Mouse (Mus musculus) G1E-ER4 (cell line): Measurements from ENCODE around the gene Hpd. TPM values are rescaled to one million over a fixed set of nuclear protein-coding genes. Genes with fewer than 3 reads are reported as not detected.

Experiments used
- GATA1 ChIP-seq: IDR thresholded peaks from one replicate; pipeline ENCODE4 v1.8.0; 2012; ENCODE audit warnings: low read length, inconsistent platforms
- polyA plus RNA-seq: library from polyadenylated mRNA; stranded (reverse); fragments of >175 nt; gene quantifications from 2 replicates; pipeline ENCODE4 v1.2.3, GENCODE M21; 2012

Gene Hpd
- polyA plus RNA-seq = not detected in 2 replicates

DNA sequence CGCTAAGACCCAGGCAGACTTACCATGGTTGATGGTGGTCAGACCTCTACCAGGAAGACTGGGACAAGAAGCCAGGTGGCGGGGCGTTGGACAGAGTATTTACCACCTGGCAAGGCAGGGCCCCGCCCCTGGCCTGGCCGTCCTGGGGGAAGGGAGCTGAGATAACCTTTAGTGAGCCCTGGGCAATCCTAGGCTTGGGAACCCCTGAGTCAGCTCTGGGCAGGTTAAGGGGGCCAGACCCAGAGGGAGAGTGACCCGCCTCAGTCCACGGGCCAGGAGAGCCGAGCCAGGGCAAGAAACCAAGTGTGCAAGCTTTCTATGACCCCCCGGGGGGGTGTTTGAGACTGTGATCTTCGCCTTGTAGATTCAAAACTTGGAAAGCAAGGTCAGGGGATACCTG lies at the start of gene Hpd:
Gene Hpd (minus strand): TSS at position 77 of the 400 bp plus-strand sequence.
- TF ChIP-seq GATA1 = no peak

DNA sequence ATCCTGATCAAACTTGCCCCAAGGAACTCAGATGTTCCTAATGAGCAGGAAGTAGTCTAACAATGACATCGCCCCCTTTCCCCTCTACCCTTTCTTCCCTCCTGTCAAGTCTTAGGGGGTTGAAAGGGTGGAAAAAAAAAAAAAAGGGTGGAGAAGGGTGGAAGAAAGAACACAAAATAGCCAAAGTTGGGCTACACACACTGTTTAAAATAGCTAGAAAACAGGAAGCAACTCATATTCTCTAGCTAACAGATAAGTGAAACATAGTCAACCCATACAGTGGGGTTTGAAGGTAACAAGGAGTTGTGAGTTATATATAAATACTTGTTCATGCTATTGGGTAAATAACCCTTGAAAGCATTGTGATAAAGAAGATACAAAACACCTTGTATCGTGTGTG lies 49.7 kb upstream of the Hpd start:
- TF ChIP-seq GATA1 = no peak

DNA sequence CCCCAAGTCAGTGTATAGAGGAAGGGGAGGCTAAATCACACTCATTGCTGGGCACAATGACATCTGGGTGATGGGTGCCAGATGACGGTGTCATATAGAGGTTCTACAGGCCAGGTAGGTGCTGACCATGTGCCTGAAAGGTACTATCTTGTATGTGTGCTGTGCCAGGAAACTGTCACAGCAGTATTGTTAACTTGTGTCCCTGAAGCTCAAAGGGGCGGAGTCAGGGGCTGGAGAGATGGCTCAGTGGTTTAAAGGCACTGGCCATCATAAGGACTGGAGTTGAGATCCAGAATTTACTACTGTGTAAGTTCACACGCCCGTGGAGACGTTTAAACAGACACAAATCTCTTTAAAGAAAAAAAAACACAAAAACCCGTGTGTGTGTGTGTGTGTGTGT lies 46.8 kb upstream of the Hpd start:
- TF ChIP-seq GATA1 = no peak

DNA sequence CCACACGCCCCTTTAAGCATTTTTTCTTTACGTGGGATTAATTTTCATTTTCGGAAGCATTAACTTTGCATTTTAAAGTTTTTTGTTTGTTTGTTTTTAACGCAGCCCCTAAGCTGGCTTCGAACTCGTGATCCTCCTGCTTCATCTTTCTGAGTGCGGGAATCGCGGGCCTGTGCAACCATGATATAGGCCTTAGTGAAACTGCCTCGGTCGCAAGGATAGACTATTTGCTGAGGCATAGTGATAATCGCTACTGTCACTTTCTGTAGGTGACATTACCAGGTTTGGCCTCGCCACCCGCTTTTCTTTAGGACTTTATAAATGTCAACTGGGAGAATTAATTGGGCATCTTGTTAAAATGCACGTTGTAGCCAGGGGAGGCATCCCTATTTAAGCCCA lies 46.0 kb upstream of the Hpd start:
- TF ChIP-seq GATA1 = no peak

DNA sequence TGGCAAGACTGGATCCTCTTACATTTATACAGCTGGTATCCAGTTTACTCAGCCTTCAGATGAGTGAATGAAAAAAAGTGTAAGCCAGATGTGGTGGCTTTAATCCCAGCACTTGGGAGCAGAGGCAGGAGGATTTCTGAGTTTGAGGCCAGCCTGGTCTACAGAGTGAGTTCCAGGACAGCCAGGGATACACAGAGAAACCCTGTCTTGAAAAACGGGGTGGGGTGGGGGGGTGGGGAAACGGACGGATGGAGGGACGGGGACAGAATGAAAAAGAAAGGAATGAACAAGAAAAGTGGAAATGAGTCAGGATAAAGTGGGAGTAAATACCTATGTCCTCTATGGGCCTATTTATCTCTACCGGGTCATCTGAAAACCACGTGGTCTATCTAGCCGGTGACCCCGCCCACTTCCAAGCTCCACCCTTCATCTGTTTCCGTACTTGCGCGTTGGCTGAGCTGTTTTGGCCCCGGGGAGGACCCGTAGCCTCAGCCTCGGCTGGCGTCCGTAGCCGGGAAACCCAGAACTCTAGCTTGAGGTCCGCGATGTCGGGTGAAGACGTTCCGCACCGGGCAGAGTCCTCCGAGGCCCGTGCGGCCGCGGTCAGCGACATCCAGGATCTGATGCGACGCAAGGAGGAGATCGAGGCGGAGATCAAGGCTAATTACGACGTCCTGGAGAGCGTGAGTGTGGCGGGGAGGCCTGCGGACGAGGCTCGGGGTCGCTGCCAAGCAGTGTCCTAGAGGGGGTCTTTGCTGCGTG lies 45.4 kb upstream of the Hpd start:
- TF ChIP-seq GATA1 = no peak

DNA sequence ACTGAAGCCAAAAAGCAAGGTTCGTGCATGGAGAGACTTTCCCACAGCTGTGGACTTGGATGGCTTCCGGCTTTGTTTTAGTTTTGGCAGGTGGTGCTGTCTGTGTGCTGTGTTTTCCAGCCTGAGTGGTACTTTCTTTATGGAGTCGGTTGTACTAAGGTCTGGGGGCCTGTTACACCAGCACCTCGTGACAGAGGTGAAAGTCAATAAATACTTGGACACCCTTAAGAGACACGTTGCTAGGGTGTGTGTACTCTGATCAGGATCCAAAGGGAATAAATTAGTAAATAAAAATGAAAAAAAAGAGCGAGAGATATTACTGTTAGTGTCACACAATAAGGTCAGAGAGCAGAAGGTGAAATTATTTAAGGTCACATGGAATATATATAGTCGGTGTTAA lies 44.3 kb upstream of the Hpd start:
- no peak for TF ChIP-seq GATA1

DNA sequence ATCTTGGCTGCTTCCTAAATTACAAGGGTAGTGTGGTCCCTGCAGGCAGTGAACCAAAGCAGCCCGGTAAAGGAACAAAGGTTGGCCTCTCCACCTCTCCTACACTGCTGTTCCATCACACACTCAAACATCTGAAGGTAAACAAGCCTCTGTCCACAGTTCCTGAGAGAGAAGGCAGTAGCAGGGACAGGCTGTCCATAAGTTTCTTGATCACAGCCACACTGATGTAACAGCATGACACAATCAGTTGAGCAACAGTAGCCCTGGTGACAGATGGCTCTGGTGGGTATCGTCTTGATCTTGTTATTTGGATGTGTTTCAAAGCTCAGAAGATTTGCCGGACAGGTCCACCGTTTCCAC lies 40.5 kb upstream of the Hpd start:
- no peak for TF ChIP-seq GATA1

DNA sequence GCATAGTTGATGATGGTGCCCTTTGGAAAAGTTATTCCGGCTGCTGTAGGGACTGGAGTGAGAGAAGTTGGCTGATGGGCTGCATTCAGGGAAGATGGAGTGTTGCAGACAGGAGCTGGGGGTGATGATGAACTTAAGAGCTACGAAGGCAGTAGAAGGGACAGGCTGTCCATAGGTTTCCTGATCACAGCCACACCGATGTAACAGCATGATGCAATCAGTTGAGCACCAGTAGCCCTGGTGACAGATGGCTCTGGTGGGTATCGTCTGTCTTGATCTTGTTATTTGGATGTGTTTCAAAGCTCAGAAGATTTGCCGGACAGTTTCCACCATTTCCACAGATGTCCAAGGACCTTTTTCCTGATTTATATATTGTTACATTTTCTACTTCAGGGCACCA lies 19.5 kb upstream of the Hpd start:
- TF ChIP-seq GATA1 = no peak

DNA sequence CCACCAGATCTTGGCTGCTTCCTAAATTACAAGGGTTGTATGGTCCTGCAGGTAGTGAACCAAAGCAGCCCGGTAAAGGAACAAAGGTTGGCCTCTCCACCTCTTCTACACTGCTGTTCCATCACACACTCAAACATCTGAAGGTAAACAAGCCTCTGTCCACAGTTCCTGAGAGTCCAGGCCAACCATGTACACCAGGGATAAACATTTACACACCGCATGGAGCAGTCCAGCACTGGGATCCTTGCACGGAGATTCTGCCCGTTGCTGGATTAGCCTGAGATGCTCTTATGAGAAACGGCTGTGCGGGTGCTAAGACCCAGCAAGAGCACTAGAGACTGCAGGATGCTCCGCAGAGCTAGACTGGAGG lies 19.0 kb upstream of the Hpd start:
- TF ChIP-seq GATA1 = no peak

DNA sequence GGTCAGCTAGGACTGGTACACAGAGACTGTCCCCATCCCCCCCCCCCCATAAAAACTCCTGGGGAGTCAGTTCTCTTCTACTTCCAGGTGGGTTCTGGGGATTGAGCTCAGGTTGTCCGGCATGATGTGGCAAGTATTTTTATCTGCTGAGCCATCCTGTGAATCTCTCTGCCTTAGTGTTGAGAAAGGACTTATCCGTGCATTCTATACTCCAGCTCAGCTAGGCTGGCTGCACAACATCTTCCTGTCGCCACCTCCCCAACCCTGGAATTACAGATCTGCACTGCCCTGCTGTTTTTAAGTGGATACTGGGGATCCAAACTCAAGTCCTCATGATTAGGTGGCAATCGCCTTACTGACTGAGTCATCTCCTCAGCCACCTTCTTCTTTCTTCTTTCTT lies 16.0 kb upstream of the Hpd start:
- TF ChIP-seq GATA1 = no peak

DNA sequence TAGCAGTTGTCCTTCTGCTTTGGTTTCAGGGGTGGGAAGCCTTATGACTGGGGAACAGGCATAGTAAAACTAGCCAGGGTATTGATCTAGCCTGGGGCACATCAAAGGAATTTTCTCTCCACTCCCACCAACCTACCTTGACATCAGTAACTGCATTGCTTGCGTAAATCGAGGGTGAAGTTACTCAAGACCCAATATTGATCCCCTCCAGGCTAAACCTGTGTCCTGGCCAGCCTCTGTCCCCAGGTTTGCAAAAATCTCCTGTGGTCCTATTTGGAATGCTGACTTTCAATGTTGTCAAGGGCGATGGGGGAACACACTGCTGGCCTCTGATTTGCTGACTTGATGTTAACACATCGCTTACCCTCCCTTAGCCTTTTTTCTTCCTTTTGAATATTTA lies 14.2 kb upstream of the Hpd start:
- TF ChIP-seq GATA1 = no peak

DNA sequence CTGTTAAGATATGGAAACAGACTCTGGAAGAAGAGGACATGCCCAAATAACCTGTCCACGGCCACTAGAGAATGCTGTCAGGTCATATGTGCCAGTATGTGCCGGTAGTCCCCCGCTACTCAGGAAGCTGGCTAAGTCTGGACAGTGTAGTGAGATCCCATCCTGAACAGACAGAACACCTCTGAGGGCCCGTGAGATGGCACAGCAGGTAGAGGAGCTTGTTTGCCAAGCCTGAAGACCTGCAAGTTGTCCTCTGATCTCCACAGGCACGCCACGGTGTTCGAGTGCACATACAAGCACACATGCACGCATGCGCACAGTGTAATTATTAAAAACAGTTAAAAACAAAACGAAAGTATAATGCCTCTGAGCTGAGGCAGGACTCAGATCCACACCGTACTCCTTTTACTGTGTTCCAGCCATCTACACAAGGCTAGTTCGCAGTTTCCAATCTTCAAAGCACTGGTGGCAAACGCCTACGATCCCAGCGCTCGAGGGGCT lies 13.0 kb upstream of the Hpd start:
- no peak for TF ChIP-seq GATA1

DNA sequence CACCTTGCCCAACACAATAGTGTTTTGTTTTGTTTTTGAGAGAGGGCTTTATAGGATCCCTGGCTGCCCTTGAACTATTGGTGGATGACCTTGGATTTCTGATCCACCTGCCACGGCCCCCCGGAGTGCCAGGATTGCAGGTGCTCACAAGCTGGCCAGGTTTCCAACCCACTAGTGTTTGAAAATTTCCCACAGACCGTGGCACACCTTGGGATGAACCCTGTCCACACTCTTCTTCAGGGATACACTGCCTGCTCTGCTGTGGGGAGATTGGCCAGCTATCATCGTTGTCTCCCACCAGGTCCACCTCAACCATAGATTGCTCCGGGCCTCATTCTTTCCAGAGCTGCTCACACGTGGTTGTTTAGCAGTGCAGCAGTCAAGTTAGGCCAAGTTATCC lies 12.3 kb upstream of the Hpd start:
- TF ChIP-seq GATA1 = no peak

DNA sequence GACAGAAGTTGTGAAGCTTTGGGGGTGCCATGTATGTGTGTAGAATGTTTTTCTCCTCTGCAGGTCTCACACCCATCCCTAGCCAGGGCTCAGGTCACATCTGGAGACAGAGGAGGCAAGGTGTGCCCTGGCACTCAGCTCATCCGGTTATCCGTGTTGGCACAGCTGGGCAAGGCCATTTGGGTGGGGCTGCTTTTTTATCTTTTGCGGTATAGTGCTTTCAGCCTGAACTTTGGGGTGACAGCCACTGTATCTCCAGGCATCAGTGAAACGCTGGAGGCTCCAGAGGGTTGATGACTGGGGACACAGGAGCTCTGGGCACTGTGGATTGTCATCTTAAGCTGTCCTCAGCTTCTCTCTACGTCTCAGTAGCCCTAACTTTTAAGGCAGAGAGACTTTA lies 10.9 kb upstream of the Hpd start:
- TF ChIP-seq GATA1 = no peak

DNA sequence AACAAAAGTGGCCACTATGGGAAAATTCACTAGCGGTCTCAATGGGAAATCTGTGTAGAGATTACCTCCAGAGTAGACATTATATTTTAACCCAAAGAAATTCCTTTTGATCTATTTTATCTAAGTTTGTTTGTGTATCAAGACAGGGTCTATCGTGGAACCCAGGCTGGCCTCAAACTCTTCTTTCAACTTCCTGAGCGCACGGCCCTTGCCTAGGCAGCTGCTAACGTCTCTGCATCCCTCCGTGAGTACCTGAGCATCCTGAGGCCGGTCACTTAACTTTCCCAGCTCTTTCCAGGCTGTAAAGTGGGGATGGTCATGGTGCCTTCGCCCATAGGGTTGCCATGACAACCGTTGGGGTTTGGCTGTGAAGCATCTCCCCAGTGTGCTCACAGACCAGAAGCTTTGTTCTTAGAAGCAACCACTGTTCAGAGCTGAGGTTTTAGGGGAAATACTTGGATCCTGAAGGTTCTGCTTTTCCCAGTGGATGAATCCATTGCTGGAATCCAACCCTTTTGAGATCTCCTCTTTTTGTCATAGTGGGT lies 10.2 kb upstream of the Hpd start:
- no peak for TF ChIP-seq GATA1

DNA sequence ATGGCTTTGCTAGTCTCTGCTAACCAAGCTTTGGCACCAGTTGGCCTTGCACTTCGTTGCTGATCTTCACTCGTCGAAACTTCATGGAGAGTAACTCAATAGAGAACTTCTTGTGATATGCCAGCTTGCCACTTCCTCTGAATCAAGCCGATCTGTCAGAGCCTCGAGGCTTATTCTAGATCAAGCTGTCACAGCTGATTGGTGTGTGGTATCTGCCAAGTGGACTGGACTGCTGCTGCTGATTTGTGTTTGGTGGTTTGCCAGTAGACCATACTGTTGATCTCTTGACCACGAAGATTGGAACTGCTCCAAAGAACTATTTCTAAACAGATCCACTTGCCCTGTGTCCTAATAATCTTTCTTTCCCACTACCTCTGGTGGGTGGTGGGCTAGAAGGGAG lies 8.9 kb upstream of the Hpd start:
- no peak for TF ChIP-seq GATA1

DNA sequence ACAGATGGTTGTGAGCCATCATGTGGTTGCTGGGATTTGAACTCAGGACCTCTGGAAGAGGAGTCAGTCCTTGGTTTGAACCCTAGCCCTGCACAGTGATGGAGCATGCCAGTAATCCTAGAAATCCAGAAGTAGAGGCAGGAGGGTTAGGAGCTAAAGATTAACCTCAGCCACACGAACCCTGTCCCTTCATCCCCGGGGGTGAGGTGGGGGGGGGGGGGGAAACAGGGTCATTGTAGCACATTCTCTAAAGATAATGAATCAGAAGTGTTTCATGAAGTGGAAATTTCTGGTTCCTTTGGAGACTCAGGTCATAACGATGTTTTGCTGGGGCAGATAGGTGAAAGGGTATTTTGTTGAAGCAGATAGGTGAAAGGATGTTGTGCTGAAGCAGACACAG lies 8.4 kb upstream of the Hpd start:
- TF ChIP-seq GATA1 = no peak
